Mouse (Mus musculus): ENCODE data around the gene Ccdc187.

Ccdc187 gene

DNA sequence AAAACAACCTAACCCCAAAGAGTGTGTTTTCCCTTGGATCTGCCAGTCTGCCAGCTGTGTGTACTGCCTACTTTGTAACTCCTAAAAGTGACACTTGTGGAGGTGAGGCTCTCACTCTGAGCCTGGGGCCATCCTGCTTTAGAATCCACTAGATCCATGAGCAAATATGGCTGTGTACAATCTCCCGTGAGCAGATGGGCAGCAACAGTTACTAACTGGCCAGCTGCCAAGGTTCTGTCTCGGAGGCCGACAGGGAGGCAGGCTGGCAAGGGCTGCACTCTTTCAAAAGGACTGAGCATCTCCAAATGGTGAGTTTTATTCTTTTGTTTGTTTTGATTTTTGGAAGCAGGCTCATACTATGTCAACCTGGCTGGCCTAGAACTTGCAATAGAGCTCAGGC, 79.8 kb downstream of the Ccdc187 start:
- DNase-seq (ENCODE audit: low spot score in 2 of 2), result no peak

- DNase-seq (ENCODE audit: low spot score in 2 of 2), result no peak
Measured at GRCm38 (mm10) chr2:26209566-26209965, 84.8 kb downstream of the Ccdc187 start.

- peak in 1 of 2 experiments; percentile 7 for DNase-seq (ENCODE audit: low spot score in 2 of 2)
Measured at GRCm38 (mm10) chr2:26208126-26208789, 86.1 kb downstream of the Ccdc187 start, which contains the start of gene Lhx3. TSS of gene Lhx3 (minus strand) at chr2:26208289.

DNA sequence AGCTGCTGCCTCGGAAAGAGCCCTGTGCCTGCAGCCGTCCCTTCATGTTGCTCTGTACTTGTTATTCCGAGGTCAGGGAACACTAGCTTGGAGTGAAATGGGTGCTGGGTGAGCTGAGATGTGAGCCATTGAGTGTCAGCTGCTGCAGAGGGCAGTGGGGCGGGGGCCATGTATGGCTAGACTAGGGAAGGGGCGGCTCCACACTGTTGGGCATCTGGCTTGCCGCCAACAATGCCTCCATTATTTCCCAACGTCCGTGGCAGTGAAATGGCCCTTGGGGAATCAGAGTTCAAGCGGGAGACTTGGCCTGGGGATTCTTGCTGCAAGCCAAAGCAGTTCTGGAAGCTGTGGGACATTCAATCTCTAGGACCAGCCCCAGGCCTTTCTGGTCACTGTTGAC, 86.8 kb downstream of the Ccdc187 start:
- no peak for DNase-seq (ENCODE audit: low spot score in 2 of 2)

DNA sequence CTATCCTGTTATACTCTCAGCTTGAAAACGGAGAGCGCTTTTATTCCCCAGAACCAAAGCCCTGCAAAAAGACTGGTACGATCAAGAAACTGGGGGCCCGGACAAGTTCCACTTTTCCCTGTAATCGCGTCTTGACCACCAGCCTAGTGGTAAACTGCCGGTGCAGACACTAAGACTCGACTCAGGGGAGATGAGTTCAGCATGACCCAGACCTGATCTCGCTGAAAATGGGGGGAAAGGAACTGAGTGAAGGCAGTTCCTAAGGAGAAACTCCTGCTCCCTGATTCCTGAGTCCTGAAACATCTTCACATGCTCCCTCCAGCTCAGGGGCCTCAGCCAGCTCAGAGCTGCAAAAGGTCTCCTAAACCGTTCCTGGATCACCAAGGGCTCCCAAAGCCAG, 88.6 kb downstream of the Ccdc187 start:
- DNase-seq (ENCODE audit: low spot score in 2 of 2), result no peak

DNA sequence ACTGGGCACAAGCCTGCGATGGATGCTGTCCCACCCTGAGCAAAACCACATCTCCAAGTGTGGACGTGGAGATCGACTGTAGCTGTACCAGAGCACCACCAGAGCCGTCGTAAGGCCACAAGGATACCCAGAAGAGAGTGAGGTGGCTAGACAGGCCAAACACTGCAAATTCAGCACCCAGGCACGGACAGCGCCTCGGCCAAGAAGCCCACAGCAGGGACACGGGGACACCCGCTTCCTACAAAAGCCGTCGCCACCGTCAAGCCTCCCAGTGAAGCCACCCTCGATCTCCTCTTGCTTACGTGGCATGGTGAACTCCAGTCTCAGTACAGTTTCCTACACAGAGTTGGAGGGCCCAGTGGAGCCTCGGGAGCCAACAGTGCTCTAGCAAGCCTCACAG, 89.2 kb downstream of the Ccdc187 start:
- no peak for DNase-seq (ENCODE audit: low spot score in 2 of 2)

- DNase-seq (ENCODE audit: low spot score in 2 of 2), result no peak
Measured at GRCm38 (mm10) chr2:26202849-26203475, 91.4 kb downstream of the Ccdc187 start.

GRCm38 (mm10) chr2:26201926-26202848, 92.2 kb downstream of the Ccdc187 start:
- no peak for DNase-seq (ENCODE audit: low spot score in 2 of 2)

DNA sequence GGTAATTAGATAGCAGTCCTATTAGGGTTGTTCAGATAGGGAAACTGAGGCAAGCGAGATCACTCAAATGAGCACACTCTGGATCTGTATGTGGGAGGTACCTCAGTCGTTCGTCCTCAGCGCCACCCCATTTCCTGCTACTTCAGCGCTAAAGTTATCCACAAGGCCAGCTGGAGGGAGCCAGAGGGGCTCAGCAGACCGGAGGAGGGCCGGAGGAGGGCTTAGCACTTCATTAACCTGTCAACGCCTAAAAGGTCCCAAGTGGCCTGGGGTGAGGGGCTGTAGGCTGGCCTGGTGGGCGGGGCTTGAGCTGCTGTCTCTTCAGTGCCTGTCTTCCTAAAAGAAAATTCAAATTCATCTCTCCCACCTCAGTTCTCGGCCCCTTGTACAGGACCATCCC, 95.9 kb downstream of the Ccdc187 start:
- no peak for DNase-seq (ENCODE audit: low spot score in 2 of 2)

DNA sequence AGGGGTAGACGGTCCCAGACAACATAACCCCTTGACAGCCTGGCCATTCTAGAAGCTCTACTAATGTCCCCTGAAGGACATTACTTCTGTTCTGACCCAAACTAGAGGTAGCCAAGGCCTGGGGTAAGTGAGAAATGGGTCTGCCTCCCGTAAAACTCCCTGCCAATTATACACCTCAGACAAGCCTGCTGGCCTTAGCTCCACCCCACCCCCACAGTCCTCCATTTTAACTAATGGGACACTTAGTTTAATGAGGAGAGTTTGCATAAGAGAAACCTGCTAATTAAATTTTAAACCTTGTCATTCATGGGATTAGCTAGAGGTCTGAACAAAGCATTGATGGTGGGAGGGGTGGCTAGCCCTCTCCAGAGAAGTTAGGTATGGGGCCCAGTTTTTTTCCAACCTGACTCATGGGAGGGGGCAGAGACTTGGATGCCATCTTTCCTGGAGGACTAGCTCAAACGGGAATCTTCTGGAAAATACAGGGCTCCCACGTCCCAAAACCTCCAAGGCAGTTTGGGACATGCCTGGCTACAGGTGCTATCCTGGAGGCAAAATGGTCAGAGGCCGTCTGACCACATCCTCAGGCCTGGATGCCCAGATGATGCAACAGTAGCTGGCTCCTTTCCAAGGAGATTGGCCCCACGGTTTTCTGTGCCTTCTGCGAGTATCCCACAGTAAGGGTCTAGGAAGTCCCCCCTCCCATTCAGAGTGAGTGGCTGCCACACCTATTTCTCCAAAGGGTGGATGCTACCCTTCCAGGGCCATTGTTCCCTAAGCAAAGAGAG, 99.6 kb downstream of the Ccdc187 start:
- DNase-seq (ENCODE audit: low spot score in 2 of 2), result no peak
